Mouse (Mus musculus): ENCODE measurements around the gene Chst7. TPM values are rescaled to one million over a fixed set of nuclear protein-coding genes. Genes with fewer than 3 reads are reported as not detected.

The Chst7 gene
- 2.3 and 2.4 TPM in 2 replicates for polyA plus RNA-seq (2015; fragmentation: Nextera tagmentation; extraction: Ambion mirVana)

DNA sequence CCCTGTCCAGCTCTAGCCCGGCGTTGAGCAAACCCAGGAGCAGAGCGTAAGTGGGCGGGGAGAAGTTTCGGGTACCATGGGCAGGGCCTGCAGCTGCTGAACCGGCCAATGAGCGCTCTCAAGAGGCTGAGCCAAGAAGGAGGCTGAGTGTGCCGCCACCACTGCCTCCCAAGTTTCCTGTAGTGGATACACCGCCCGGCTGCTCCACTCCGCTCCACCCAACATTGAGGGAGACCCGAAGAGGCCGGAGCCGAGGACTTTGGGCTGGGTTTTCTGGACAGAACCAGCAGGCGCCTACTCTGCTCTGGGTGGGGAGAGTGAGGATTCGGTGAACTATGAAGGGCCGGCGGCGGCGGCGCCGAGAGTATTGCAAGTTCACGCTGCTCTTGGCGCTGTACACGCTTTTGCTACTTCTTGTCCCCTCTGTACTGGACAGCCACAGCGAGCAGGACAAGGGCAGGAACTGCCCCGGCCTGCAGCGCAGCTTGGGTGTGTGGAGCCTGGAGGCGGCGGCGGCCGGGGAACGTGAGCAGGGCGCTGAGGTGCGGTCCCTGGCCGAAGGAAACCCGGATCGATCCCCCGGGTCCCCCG, at the start of gene Chst7:
Chst7 (plus strand) TSS at position 180 of the 591 bp plus-strand sequence.
- H3K27ac ChIP-seq (ENCODE audit: low read depth, low read length) = no peak within 1 kb of the TSS
- H3K36me3 ChIP-seq (ENCODE audit: control insufficient read depth, insufficient read depth) = no peaks in the 10 kb centered on the region
- H3K4me1 ChIP-seq (replicated peaks; ENCODE audit: control insufficient read depth, insufficient read depth, low read length) = no peaks in the 10 kb centered on the region
- no peaks in the 10 kb centered on the region for H3K27me3 ChIP-seq (replicated peaks; ENCODE audit: control insufficient read depth, insufficient read depth, low read length)
- peak; percentile 51; the same call in 1 of the 2 replicates for ATAC-seq
- peak within 1 kb of the TSS; percentile 39 for H3K4me3 ChIP-seq (ENCODE audit: low read depth, low read length)
- H3K9ac ChIP-seq (ENCODE audit: low read depth, low read length) = no peak within 1 kb of the TSS
- no peak for TF ChIP-seq CTCF (IDR thresholded peaks at IDR 0.05; ENCODE audit: low read depth)
- WGBS = 25% methylated on average over 36 of the region's 40 CpGs
- no peaks in the 10 kb centered on the region for H3K9me3 ChIP-seq (ENCODE audit: control insufficient read depth)
- peak within 1 kb of the TSS; percentile 73 for H3K4me2 ChIP-seq (replicated peaks; ENCODE audit: low read depth)

GRCm38 (mm10) chrX:20012211-20012610, 47.1 kb upstream of the Chst7 start:
- no peaks in the 10 kb centered on the region for H3K27me3 ChIP-seq (replicated peaks; ENCODE audit: control insufficient read depth, insufficient read depth, low read length)
- 97% methylated on average over 2 of the region's 2 CpGs for WGBS
- H3K9me3 ChIP-seq (ENCODE audit: control insufficient read depth) = no peaks in the 10 kb centered on the region
- TF ChIP-seq CTCF (IDR thresholded peaks at IDR 0.05; ENCODE audit: low read depth) = no peak
- H3K36me3 ChIP-seq (ENCODE audit: control insufficient read depth, insufficient read depth) = no peaks in the 10 kb centered on the region
- no peak for ATAC-seq
- H3K4me3 ChIP-seq (ENCODE audit: low read depth, low read length) = no peak overlapping the region
- H3K4me2 ChIP-seq (replicated peaks; ENCODE audit: low read depth) = no peak overlapping the region
- H3K27ac ChIP-seq (ENCODE audit: low read depth, low read length) = no peak overlapping the region
- no peaks in the 10 kb centered on the region for H3K4me1 ChIP-seq (replicated peaks; ENCODE audit: control insufficient read depth, insufficient read depth, low read length)
- H3K9ac ChIP-seq (ENCODE audit: low read depth, low read length) = no peak overlapping the region

- H3K36me3 ChIP-seq (ENCODE audit: control insufficient read depth, insufficient read depth) = no peaks in the 10 kb centered on the region
- peak; percentile 58 for TF ChIP-seq CTCF (IDR thresholded peaks at IDR 0.05; ENCODE audit: low read depth)
- no peak overlapping the region for H3K4me2 ChIP-seq (replicated peaks; ENCODE audit: low read depth)
- no peaks in the 10 kb centered on the region for H3K27me3 ChIP-seq (replicated peaks; ENCODE audit: control insufficient read depth, insufficient read depth, low read length)
- H3K27ac ChIP-seq (ENCODE audit: low read depth, low read length) = no peak overlapping the region
- H3K4me1 ChIP-seq (replicated peaks; ENCODE audit: control insufficient read depth, insufficient read depth, low read length) = no peaks in the 10 kb centered on the region
- no peak for ATAC-seq
- no peak overlapping the region for H3K4me3 ChIP-seq (ENCODE audit: low read depth, low read length)
- no peaks in the 10 kb centered on the region for H3K9me3 ChIP-seq (ENCODE audit: control insufficient read depth)
- no peak overlapping the region for H3K9ac ChIP-seq (ENCODE audit: low read depth, low read length)
- 26% methylated on average over 2 of the region's 2 CpGs for WGBS
Observed at GRCm38 (mm10) chrX:20020942-20021341, 38.4 kb upstream of the Chst7 start.

DNA sequence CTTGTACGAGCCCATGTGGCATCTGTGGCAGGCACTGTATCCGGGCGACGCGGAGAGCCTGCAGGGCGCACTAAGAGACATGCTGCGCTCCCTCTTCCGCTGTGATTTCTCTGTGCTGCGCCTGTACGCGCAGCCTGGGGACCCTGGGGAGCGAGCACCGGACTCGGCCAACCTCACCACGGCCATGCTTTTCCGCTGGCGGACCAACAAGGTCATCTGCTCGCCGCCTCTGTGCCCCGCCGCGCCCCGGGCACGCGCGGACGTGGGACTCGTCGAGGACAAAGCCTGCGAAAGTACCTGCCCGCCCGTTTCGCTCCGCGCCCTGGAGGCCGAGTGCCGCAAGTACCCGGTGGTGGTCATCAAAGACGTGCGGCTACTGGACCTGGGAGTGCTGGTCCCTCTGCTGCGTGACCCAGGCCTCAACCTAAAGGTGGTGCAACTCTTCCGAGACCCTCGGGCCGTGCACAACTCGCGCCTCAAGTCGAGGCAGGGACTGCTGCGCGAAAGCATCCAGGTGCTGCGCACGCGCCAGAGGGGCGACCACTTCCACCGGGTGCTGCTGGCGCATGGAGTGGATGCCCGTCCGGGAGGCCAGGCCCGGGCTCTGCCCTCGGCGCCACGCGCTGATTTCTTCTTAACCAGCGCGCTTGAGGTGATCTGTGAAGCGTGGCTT, 872 bp downstream of the Chst7 start:
- 25% methylated on average over 56 of the region's 65 CpGs for WGBS
- no peaks in the 10 kb centered on the region for H3K27me3 ChIP-seq (replicated peaks; ENCODE audit: control insufficient read depth, insufficient read depth, low read length)
- H3K4me2 ChIP-seq (replicated peaks; ENCODE audit: low read depth) = peak overlapping the region; percentile 73
- peak overlapping the region; percentile 39 for H3K4me3 ChIP-seq (ENCODE audit: low read depth, low read length)
- no peaks in the 10 kb centered on the region for H3K36me3 ChIP-seq (ENCODE audit: control insufficient read depth, insufficient read depth)
- no peaks in the 10 kb centered on the region for H3K4me1 ChIP-seq (replicated peaks; ENCODE audit: control insufficient read depth, insufficient read depth, low read length)
- TF ChIP-seq CTCF (IDR thresholded peaks at IDR 0.05; ENCODE audit: low read depth) = no peak
- no peaks in the 10 kb centered on the region for H3K9me3 ChIP-seq (ENCODE audit: control insufficient read depth)
- no peak overlapping the region for H3K9ac ChIP-seq (ENCODE audit: low read depth, low read length)
- no peak for ATAC-seq
- H3K27ac ChIP-seq (ENCODE audit: low read depth, low read length) = no peak overlapping the region

DNA sequence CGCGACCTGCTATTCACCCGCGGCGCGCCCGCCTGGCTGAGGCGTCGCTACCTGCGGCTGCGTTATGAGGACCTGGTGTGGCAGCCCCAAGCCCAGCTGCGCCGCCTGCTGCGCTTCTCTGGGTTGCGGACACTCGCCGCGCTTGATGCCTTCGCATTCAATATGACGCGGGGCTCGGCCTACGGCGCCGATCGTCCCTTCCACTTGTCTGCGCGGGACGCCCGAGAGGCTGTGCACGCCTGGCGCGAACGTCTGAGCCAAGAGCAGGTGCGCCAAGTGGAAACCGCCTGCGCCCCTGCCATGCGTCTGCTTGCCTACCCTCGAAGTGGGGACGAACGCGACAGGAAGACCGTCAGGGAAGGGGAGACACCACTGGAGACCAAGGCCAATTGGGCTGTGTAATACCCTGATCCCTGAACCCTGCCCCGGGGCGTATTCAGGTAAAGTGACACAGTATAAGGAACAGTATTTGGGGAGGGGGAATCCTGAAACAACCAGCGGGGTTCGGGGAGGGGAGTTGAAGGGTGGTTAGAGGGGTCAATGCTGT, 1.5 kb downstream of the Chst7 start:
- Histone ChIP-seq H3K4me3 (ENCODE audit: low read depth, low read length) (peak overlapping the region; percentile 39), H3K27me3 (replicated peaks; ENCODE audit: control insufficient read depth, insufficient read depth, low read length) (no peaks in the 10 kb centered on the region), H3K4me2 (replicated peaks; ENCODE audit: low read depth) (peak overlapping the region; percentile 73), H3K9ac (ENCODE audit: low read depth, low read length) (no peak overlapping the region), H3K9me3 (ENCODE audit: control insufficient read depth) (no peaks in the 10 kb centered on the region), H3K36me3 (ENCODE audit: control insufficient read depth, insufficient read depth) (no peaks in the 10 kb centered on the region), H3K27ac (ENCODE audit: low read depth, low read length) (no peak overlapping the region), H3K4me1 (replicated peaks; ENCODE audit: control insufficient read depth, insufficient read depth, low read length) (no peaks in the 10 kb centered on the region)
- ATAC-seq = no peak
- no peak for TF ChIP-seq CTCF (IDR thresholded peaks at IDR 0.05; ENCODE audit: low read depth)
- 22% methylated on average over 45 of the region's 47 CpGs for WGBS

GRCm38 (mm10) chrX:20061764-20062480, 2.6 kb downstream of the Chst7 start:
- no peak for ATAC-seq
- no peak overlapping the region for H3K4me2 ChIP-seq (replicated peaks; ENCODE audit: low read depth)
- no peak for TF ChIP-seq CTCF (IDR thresholded peaks at IDR 0.05; ENCODE audit: low read depth)
- H3K4me1 ChIP-seq (replicated peaks; ENCODE audit: control insufficient read depth, insufficient read depth, low read length) = no peaks in the 10 kb centered on the region
- no peaks in the 10 kb centered on the region for H3K9me3 ChIP-seq (ENCODE audit: control insufficient read depth)
- H3K27ac ChIP-seq (ENCODE audit: low read depth, low read length) = no peak overlapping the region
- H3K9ac ChIP-seq (ENCODE audit: low read depth, low read length) = no peak overlapping the region
- no peak overlapping the region for H3K4me3 ChIP-seq (ENCODE audit: low read depth, low read length)
- H3K27me3 ChIP-seq (replicated peaks; ENCODE audit: control insufficient read depth, insufficient read depth, low read length) = no peaks in the 10 kb centered on the region
- no peaks in the 10 kb centered on the region for H3K36me3 ChIP-seq (ENCODE audit: control insufficient read depth, insufficient read depth)
- WGBS = 65% methylated on average over 3 of the region's 3 CpGs

All from intestine, postnatal 0 days (tissue).